Mouse (Mus musculus) heart, embryonic 16.5 days (tissue): ENCODE data around the gene Sppl3. TPM values are rescaled to one million over a fixed set of nuclear protein-coding genes. Genes with fewer than 3 reads are reported as not detected.

Source experiments
- ATAC-seq: fragments of 200-750 bp; cut with Nextera tagmentation; replicated peaks from 2 replicates; pipeline ENCODE4 v1.8.0; 2017; ENCODE audit warnings: moderate number of reproducible peaks; ENCODE audit not compliant: insufficient read depth, low FRiP score; ENCODE audit errors: extremely low read depth
- H3K27ac ChIP-seq: fragments of 300-500 bp; sonication (generic); 2 replicates; pipeline ENCODE4 v1.5.1; 2014; ENCODE audit warnings: mild to moderate bottlenecking, low read length, control low read depth, moderate library complexity
- H3K27me3 ChIP-seq: fragments of 300-500 bp; sonication (generic); 2 replicates; pipeline ENCODE4 v1.6.1; 2014; ENCODE audit warnings: low read length, mixed read lengths; ENCODE audit not compliant: control insufficient read depth, insufficient read depth
- H3K36me3 ChIP-seq: fragments of 300-500 bp; sonication (generic); 2 replicates; pipeline ENCODE4 v1.6.1; 2014; ENCODE audit not compliant: control insufficient read depth, insufficient read depth
- H3K4me1 ChIP-seq: fragments of 300-500 bp; sonication (generic); 2 replicates; pipeline ENCODE4 v1.6.1; 2014; ENCODE audit warnings: low read length, mixed read lengths; ENCODE audit not compliant: control insufficient read depth, insufficient read depth
- H3K4me2 ChIP-seq: fragments of 300-500 bp; sonication (generic); 2 replicates; pipeline ENCODE4 v1.6.1; 2014; ENCODE audit warnings: low read depth, mild to moderate bottlenecking, control low read depth, low read length
- H3K4me3 ChIP-seq: fragments of 300-500 bp; sonication (generic); 2 replicates; pipeline ENCODE4 v1.5.1; 2014; ENCODE audit warnings: mild to moderate bottlenecking, control low read depth, low read length
- H3K9ac ChIP-seq: fragments of 300-500 bp; sonication (generic); 2 replicates; pipeline ENCODE4 v1.6.1; 2014; ENCODE audit warnings: low read length, control low read depth
- H3K9me3 ChIP-seq: fragments of 300-500 bp; sonication (generic); replicated peaks from 2 replicates; pipeline ENCODE4 v1.6.1; 2016; ENCODE audit warnings: low read length; ENCODE audit not compliant: control insufficient read depth
- WGBS: fragments of 180-500 bp; shearing (Covaris S2); extraction: QIAGEN DNeasy Blood & Tissue Kit; methylation state at CpG from one replicate; pipeline ENCODE4 v1.1.7; 2014; 5-methylcytosine and 5-hydroxymethylcytosine counted together
- polyA plus RNA-seq: library from polyadenylated mRNA; unstranded; fragments of >200 nt; fragmentation: Nextera tagmentation; extraction: Ambion mirVana; gene quantifications from 2 replicates; pipeline ENCODE4 v1.2.1, GENCODE M21; 2015

The Sppl3 gene
- polyA plus RNA-seq, 1 experiment from 2014 or later = 7.3 TPM

- Histone ChIP-seq H3K9ac (no peak overlapping the region), H3K4me1 (peaks cover under 1% of the 10 kb centered on the region; the same call in 1 of the 2 replicates), H3K4me3 (no peak overlapping the region), H3K27me3 (peaks cover 19% of the 10 kb centered on the region), H3K27ac (no peak overlapping the region), H3K9me3 (no peaks in the 10 kb centered on the region), H3K36me3 (no peaks in the 10 kb centered on the region), H3K4me2 (no peak overlapping the region)
- 56% methylated on average over 13 of the region's 13 CpGs for WGBS
- ATAC-seq = no peak
These were observed 41.2 kb upstream of the Sppl3 start for GRCm38 (mm10) chr5:114969609-114970215.

- H3K27ac ChIP-seq = no peak within 1 kb of the TSS
- WGBS = 74% methylated on average over 17 of the region's 17 CpGs
- no peaks in the 10 kb centered on the region for H3K9me3 ChIP-seq
- no peak within 1 kb of the TSS for H3K4me3 ChIP-seq
- no peak within 1 kb of the TSS for H3K4me2 ChIP-seq
- H3K27me3 ChIP-seq = peaks cover 19% of the 10 kb centered on the region
- H3K9ac ChIP-seq = no peak within 1 kb of the TSS
- no peaks in the 10 kb centered on the region for H3K36me3 ChIP-seq
- no peak for ATAC-seq
- H3K4me1 ChIP-seq = no peaks in the 10 kb centered on the region
These were observed 40.1 kb upstream of the Sppl3 start, which contains the start of gene Hnf1a for GRCm38 (mm10) chr5:114970824-114971227. Gene Hnf1a, minus strand, starts transcription at chr5:114971094.

GRCm38 (mm10) chr5:114972201-114972600 is 38.7 kb upstream of the Sppl3 start:
- Histone ChIP-seq H3K36me3 (no peaks in the 10 kb centered on the region), H3K4me1 (no peaks in the 10 kb centered on the region), H3K27me3 (peaks cover 18% of the 10 kb centered on the region), H3K4me2 (no peak overlapping the region), H3K9ac (no peak overlapping the region), H3K4me3 (no peak overlapping the region), H3K9me3 (no peaks in the 10 kb centered on the region), H3K27ac (no peak overlapping the region)
- ATAC-seq = no peak
- WGBS = 81% methylated on average over 9 of the region's 9 CpGs

GRCm38 (mm10) chr5:114973131-114973530 is 37.8 kb upstream of the Sppl3 start:
- H3K36me3 ChIP-seq = no peaks in the 10 kb centered on the region
- H3K27me3 ChIP-seq = peaks cover 13% of the 10 kb centered on the region
- H3K4me1 ChIP-seq = no peaks in the 10 kb centered on the region
- H3K4me3 ChIP-seq = no peak overlapping the region
- H3K9me3 ChIP-seq = no peaks in the 10 kb centered on the region
- WGBS = 67% methylated on average over 8 of the region's 8 CpGs
- no peak overlapping the region for H3K27ac ChIP-seq
- H3K4me2 ChIP-seq = no peak overlapping the region
- H3K9ac ChIP-seq = no peak overlapping the region
- ATAC-seq = no peak

- Histone ChIP-seq H3K36me3 (no peaks in the 10 kb centered on the region), H3K4me2 (no peak overlapping the region), H3K4me3 (no peak overlapping the region), H3K27me3 (no peaks in the 10 kb centered on the region), H3K9me3 (no peaks in the 10 kb centered on the region), H3K9ac (no peak overlapping the region), H3K27ac (no peak overlapping the region), H3K4me1 (peaks cover 5% of the 10 kb centered on the region; the same call in 1 of the 2 replicates)
- ATAC-seq = no peak
These were observed 34.0 kb upstream of the Sppl3 start for GRCm38 (mm10) chr5:114976935-114977334.

- Histone ChIP-seq H3K4me2 (no peak overlapping the region), H3K36me3 (no peaks in the 10 kb centered on the region), H3K4me1 (peaks cover 5% of the 10 kb centered on the region; the same call in 1 of the 2 replicates), H3K9me3 (no peaks in the 10 kb centered on the region; the same call in 1 of the 2 replicates), H3K27me3 (no peaks in the 10 kb centered on the region), H3K9ac (no peak overlapping the region), H3K4me3 (no peak overlapping the region), H3K27ac (no peak overlapping the region)
- no peak for ATAC-seq
- 55% methylated on average over 11 of the region's 11 CpGs for WGBS
These were observed 32.5 kb upstream of the Sppl3 start for GRCm38 (mm10) chr5:114978473-114978872.

- no peaks in the 10 kb centered on the region; the same call in 1 of the 2 replicates for H3K9me3 ChIP-seq
- ATAC-seq = peak; percentile 20; the same call in 1 of the 2 replicates
- H3K4me3 ChIP-seq = peak overlapping the region; percentile 65
- H3K9ac ChIP-seq = 0 out of 2 replicates have a peak overlapping the region, but pooled peaks have one; percentile 24
- H3K36me3 ChIP-seq = no peaks in the 10 kb centered on the region
- WGBS = 3% methylated on average over 6 of the region's 6 CpGs
- no peaks in the 10 kb centered on the region for H3K27me3 ChIP-seq
- peaks cover 5% of the 10 kb centered on the region; the same call in 1 of the 2 replicates for H3K4me1 ChIP-seq
- peak overlapping the region; percentile 98 for H3K4me2 ChIP-seq
- H3K27ac ChIP-seq = no peak overlapping the region
These were observed 32.1 kb upstream of the Sppl3 start for GRCm38 (mm10) chr5:114978888-114979249.

- Histone ChIP-seq H3K27ac (no peak overlapping the region), H3K27me3 (no peaks in the 10 kb centered on the region), H3K9me3 (no peaks in the 10 kb centered on the region; the same call in 1 of the 2 replicates), H3K36me3 (no peaks in the 10 kb centered on the region), H3K4me2 (peak overlapping the region; percentile 98), H3K4me3 (peak overlapping the region; percentile 65), H3K9ac (peak overlapping the region; percentile 42), H3K4me1 (peaks cover 5% of the 10 kb centered on the region; the same call in 1 of the 2 replicates)
- peak; percentile 61 for ATAC-seq
- WGBS = 4% methylated on average over 32 of the region's 32 CpGs
These were observed 31.5 kb upstream of the Sppl3 start for GRCm38 (mm10) chr5:114979250-114980121.
